Mouse (Mus musculus) kidney, postnatal 14 days (tissue): ENCODE measurements around the gene Gm5065.

Experiments used
- DNase-seq: peaks from one replicate; pipeline ENCODE4 v3.0.0; 2022; ENCODE audit warnings: mixed read lengths

Gene Gm5065

DNA sequence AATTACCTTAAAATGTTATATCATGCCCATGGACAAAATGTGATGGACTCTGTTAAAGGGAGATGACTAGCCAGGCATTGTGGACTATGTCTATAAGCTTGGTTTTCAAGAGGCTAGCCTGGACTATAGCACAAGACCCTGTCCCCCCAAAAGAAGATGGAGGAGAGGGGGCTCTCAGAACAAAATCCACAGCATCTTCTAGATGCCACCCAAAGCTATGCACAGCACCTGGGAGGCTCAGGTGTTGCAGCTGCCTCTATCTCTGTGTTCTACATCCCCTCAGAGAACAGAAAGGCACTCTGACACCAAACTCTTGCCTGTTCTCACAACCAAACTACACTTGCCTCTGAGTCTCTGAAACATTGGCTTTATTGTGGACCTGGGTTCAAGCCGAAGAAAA lies at the start of gene Gm5065:
TSS of gene Gm5065 (plus strand) at position 301 of the 400 bp plus-strand sequence.
- DNase-seq = no peak

DNA sequence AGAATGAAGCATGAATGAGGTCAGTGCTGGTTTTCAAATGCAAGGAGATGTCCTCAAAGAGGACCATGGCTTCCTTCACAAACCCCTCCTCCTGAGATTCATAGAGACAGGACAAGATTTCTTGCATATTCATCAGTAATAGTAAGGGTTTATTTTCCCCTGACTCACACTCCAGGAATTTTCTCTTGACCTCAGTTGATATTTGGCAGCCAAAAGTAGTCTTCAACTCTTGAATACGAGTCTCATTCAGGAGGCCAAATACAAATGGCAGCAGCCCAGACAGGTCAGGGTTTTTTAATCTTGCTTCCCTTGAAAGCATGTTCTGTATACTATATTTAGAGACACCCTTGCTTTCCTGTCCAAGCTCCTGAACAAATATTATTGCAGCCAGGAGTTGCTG lies 22.8 kb upstream of the Gm5065 start:
- DNase-seq = no peak

DNA sequence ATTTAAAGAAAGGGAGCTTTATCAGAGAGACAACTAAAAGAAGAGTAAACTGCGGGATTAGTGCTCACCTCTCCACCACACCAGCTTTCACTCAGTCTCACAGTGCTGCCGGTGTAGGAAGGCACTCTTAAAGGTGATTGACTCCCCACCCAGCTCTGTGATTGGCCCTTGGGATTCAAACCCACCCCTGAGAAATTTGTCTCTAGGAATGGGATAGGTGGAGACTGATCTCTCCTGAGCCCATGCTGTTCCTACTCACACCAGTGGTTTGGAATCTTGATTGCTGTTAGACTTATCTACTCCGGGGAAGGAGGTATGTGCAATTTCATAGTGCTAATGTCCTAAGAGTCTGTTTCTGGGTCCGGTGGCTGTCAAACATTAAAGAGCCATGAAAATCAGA lies 598 bp downstream of the Gm5065 start, which contains the start of gene Nlrp2:
TSS of gene Nlrp2 (minus strand) at position 101 of the 400 bp plus-strand sequence.
- no peak for DNase-seq

DNA sequence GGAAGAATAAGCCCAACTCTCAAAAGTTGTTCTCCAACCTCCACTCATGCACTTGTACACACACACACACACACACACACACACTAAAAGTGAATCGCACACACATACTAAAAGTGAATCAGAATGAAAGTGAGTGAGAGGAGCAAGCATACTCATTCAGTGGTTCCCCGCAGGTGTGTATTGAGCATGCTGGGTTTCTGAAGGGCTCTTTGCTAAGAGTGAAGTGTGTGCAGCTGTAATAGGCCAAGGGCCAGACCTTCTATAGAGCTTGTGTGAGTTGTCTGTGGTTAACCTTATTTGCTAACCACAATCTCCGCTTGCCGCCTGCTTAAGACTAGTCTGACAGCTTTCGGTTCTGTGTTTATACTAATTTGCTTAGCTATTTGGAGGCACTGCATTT lies 13.3 kb downstream of the Gm5065 start:
- no peak for DNase-seq

DNA sequence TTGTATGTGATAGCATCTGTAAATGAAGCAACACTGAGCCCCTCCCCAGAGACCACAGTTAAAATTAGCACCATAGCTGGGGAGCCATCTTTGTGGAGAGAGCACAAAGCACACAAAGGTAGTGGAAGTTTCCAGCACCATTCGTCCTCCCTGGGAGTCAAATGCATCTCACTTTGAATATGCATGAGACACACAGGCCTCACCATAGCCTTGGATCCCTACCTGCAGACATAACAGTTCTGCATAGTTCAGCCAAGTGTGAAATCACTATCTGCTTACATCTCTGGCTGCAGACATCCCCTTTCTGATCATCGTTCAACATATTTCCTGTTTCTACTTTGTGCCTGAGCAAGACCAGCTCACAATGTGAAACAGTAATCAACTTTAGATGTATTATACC lies 16.4 kb downstream of the Gm5065 start:
- DNase-seq = no peak

DNA sequence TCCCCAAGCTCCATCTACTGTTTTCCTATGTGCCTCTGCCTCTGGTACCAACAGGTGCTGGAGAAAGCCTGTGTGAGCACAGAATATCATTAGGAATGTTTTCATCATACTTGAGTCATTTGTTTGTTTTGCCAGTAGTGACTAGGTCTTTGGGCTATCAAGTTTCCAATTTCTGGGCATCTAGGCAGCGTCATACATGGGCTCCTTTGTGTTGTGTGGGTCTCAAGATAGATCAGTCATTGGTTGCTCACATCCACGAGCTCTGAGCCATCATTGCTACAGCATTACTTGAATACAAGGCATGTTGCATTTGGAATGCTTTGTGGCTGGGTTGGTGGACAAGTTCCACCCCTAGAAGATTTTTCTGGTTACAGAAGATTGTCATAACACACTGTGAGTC lies 55.9 kb downstream of the Gm5065 start:
- no peak for DNase-seq
